Comparison of ENCODE assay signal across 8 mouse cellular contexts in the genomic region with DNA sequence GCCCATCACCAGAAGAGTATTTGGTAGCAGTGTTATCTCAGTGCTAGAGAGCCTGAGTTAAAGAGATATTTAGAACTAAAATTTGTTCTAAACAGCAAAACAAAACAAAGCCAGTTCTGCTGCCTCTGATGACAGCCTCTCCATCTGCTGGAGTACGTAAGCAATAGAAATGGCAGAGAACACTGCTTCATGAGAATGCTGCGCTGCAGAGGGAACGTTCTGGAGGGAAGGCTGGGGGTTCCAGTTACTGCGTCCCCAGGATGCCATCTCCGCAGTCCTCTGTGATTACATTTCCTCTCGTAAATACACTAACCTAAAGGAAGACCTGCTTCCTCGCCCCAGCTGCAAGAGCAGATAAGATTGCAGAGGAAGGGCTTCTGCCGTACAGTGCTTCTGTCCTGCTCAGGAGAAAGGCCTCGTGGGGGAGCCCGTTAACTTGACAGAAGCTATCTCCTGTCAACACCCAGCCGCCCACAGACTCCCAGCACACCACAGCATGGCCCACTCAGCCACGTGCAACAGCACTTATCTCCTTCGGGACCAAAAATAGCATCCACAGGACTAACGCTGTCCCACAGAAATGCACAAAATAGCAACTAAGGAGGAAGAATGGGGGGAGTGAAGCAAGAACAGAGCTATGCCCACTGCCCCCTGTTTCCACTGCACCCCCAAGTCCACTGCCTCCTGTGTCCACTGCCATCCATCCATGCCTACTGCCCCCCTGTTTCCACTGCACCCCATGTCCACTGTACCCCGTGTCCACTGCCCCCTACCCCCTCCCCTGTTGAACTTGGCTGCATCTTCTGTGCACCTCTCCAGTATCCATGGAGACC. TPM values are rescaled to one million over a fixed set of nuclear protein-coding genes. Genes with fewer than 3 reads are reported as not detected.
A peak's percentile ranks its signal among the peaks of the same experiment; 100 is the strongest.
DNase-seq lines count a peak whose midpoint lies in the region; ATAC-seq lines count a peak whose summit lies in the region.

No protein-coding gene starts in this region.

- H3K36me3 ChIP-seq in neural tube, embryonic 13.5 days = peaks cover 74% of the 10 kb centered on the region
- H3K36me3 ChIP-seq in heart, embryonic 14.5 days (ENCODE audit: control insufficient read depth, insufficient read depth, low read length) = peaks cover 33% of the 10 kb centered on the region

- H3K4me1 ChIP-seq in neural tube, embryonic 13.5 days (replicated peaks) = peaks cover 55% of the 10 kb centered on the region
- H3K4me1 ChIP-seq in heart, embryonic 14.5 days (ENCODE audit: control insufficient read depth in 2 of 2, insufficient read depth in 2 of 2, low read length in 2 of 2) = peaks cover 46 to 61% of the 10 kb centered on the region in 2 experiments

- no peaks in the 10 kb centered on the region for H3K9me3 ChIP-seq in neural tube, embryonic 13.5 days
- no peaks in the 10 kb centered on the region for H3K9me3 ChIP-seq in heart, embryonic 14.5 days (ENCODE audit: control insufficient read depth, low read length)

- WGBS in neural tube, embryonic 13.5 days = 74% methylated on average over 15 of the region's 15 CpGs
- 4% methylated on average over 15 of the region's 15 CpGs for whole genome bisulfite sequencing in heart, embryonic 14.5 days

- 0 out of 2 replicates have a peak overlapping the region, but pooled peaks have one; percentile 30 for H3K27ac ChIP-seq in neural tube, embryonic 13.5 days (replicated peaks)
- peak overlapping the region; percentile 69 to 85 for H3K27ac ChIP-seq in heart, embryonic 14.5 days (replicated peaks in 1 of 2; ENCODE audit: control insufficient read depth in 1 of 2, insufficient read depth in 1 of 2, low read depth in 2 of 2, low read length in 2 of 2)

- H3K9ac ChIP-seq in neural tube, embryonic 13.5 days = peak overlapping the region; percentile 9; the same call in 1 of the 2 replicates
- peak overlapping the region; percentile 12; the same call in 1 of the 2 replicates for H3K9ac ChIP-seq in heart, embryonic 14.5 days (ENCODE audit: low read length)

- H3K4me3 ChIP-seq in neural tube, embryonic 13.5 days = no peak overlapping the region
- H3K4me3 ChIP-seq in heart, embryonic 14.5 days (ENCODE audit: control insufficient read depth in 1 of 2, insufficient read depth in 1 of 2, low read depth in 1 of 2, low read length in 2 of 2) = peak overlapping the region; percentile 7 to 22

- intact Hi-C loops in left cerebral cortex, postnatal 14 days (cut with DNase I) = no loop called here

- no peak overlapping the region for H3K4me2 ChIP-seq in neural tube, embryonic 13.5 days
- H3K4me2 ChIP-seq in heart, embryonic 14.5 days (ENCODE audit: low read length) = peak overlapping the region; percentile 62

- ATAC-seq in neural tube, embryonic 13.5 days (ENCODE audit: low read depth) = no peak
- peak; percentile 89 for ATAC-seq in heart, embryonic 14.5 days (ENCODE audit: insufficient number of reproducible peaks, insufficient read depth, low FRiP score, low read depth)
- ATAC-seq in CD4-positive, CD25-positive, alpha-beta regulatory T cell, adult 4 months = no peak

- no peak for DNase-seq in neural tube, embryonic 10.5 days (ENCODE audit: extremely low spot score, low spot score)
- DNase-seq in left cerebral cortex, postnatal 14 days (ENCODE audit: low spot score in 2 of 2) = peak; percentile 86 to 93
- peak; percentile 57 for DNase-seq in testis, postnatal 10 days (ENCODE audit: low spot score)
- DNase-seq in adrenal gland, postnatal 10 days = no peak
- DNase-seq in natural killer cell, adult 2 months (ENCODE audit: low spot score in 2 of 2) = no peak

- no peaks in the 10 kb centered on the region for H3K27me3 ChIP-seq in neural tube, embryonic 13.5 days
- peaks cover 18% of the 10 kb centered on the region; the same call in 1 of the 2 replicates for H3K27me3 ChIP-seq in heart, embryonic 14.5 days (ENCODE audit: control insufficient read depth, insufficient read depth, low read length)

RNA-seq across cellular contexts. Expression of gene Rlbp1, which starts 28.3 kb away (rescaled TPM):
- polyA plus RNA-seq in neural tube, embryonic 13.5 days (2015; fragmentation: Nextera tagmentation; extraction: Ambion mirVana) = 19.2 and 19.7 TPM in 2 replicates
- polyA plus RNA-seq in heart, embryonic 14.5 days (2014; fragmentation: Nextera tagmentation; extraction: Ambion mirVana) = not detected in 2 replicates
- total RNA-seq in left cerebral cortex, postnatal 14 days (2021) = 10 to 100 TPM; 23.4 to 24.3 TPM
- polyA plus RNA-seq in CD4-positive, CD25-positive, alpha-beta regulatory T cell, adult 4 months (2017; shearing (Covaris generic)) = not detected
- total RNA-seq in adrenal gland, postnatal 10 days (2021) = not detected

RNA-seq across cellular contexts. Expression of gene Fanci, which starts 33.2 kb away (rescaled TPM):
- polyA plus RNA-seq in neural tube, embryonic 13.5 days (2015; fragmentation: Nextera tagmentation; extraction: Ambion mirVana) = 2.7 and 3.5 TPM in 2 replicates
- polyA plus RNA-seq in heart, embryonic 14.5 days (2014; fragmentation: Nextera tagmentation; extraction: Ambion mirVana) = 8.9 and 9.2 TPM in 2 replicates
- under 1 TPM; 0.51 to 0.91 TPM for total RNA-seq in left cerebral cortex, postnatal 14 days (2021)
- polyA plus RNA-seq in CD4-positive, CD25-positive, alpha-beta regulatory T cell, adult 4 months (2017; shearing (Covaris generic)) = 1 to 10 TPM; 4.4 to 7.9 TPM
- total RNA-seq in adrenal gland, postnatal 10 days (2021) = 1 to 10 TPM; 2.6 to 3.3 TPM

Comparison
In these comparisons a context has a peak if more than half of its experiments do, and no peak if none do; other contexts are left out.
1. DNase-seq: peak in left cerebral cortex, postnatal 14 days (2 of 2) and testis, postnatal 10 days (single experiment); none in neural tube, embryonic 10.5 days (single experiment), adrenal gland, postnatal 10 days (single experiment) and natural killer cell, adult 2 months (0 of 2).
2. RNA of gene Rlbp1, which starts 28.3 kb away (polyA plus RNA-seq): 19.2 to 19.7 TPM in neural tube, embryonic 13.5 days; not detected in heart, embryonic 14.5 days and not detected in CD4-positive, CD25-positive, alpha-beta regulatory T cell, adult 4 months; every median in the first group is over 10 times any median in the second.